ENCODE assay signal across 13 mouse cellular contexts in the genomic region with DNA sequence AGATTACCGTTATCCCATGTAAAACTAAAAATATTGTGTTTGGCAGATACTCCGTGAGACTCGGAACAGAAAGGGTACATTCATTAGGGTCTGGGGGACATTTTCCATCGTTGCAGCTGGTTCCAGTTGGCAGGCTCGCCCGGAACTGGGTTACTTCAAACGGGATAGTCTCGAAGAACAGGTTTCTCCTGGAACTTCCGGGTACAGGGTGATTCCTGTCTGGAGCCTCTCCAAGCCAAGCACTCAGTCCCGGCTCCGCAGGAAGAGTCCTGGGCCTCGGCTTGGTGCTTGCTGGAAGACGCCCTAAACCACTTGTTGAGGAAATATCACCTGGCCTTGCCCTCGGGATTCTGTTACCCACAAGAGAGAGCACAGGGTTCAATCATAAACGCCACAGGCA. TPM values are rescaled to one million over a fixed set of nuclear protein-coding genes. Genes with fewer than 3 reads are reported as not detected.
DNase-seq lines count a peak whose midpoint lies in the region; ATAC-seq and TF ChIP-seq lines count a peak whose summit lies in the region.
"Had no signal": no experiment of that assay in that cellular context is flagged by ENCODE, and none has a peak within 500 bp of the region (broad histone marks: within the 10 kb centered on the region; RNA-seq: fewer than 3 reads in every experiment).

No protein-coding gene starts in this region.

- H3K36me3 ChIP-seq in limb, embryonic 12.5 days, result no peaks in the 10 kb centered on the region
- H3K36me3 ChIP-seq in limb, embryonic 10.5 days, result no peaks in the 10 kb centered on the region
- H3K36me3 ChIP-seq in heart, postnatal 0 days (replicated peaks; ENCODE audit: control insufficient read depth, insufficient read depth, low read length), result no peaks in the 10 kb centered on the region
- H3K36me3 ChIP-seq in stomach, embryonic 15.5 days, result no peaks in the 10 kb centered on the region
- H3K36me3 ChIP-seq: neural tube, embryonic 12.5 days had no signal

- DNase-seq in limb, embryonic 10.5 days (ENCODE audit: low spot score), result no peak
- DNase-seq in heart, postnatal 0 days (ENCODE audit: low spot score), result no peak
- peak; percentile 52 to 54 for DNase-seq in kidney, postnatal 36 days
- DNase-seq in embryo, embryonic 9.5 days (ENCODE audit: extremely low spot score), result no peak
- no peak for DNase-seq in natural killer cell, adult 2 months (ENCODE audit: low spot score in 2 of 2)
- DNase-seq: cerebellum, postnatal 25 days; gastrocnemius, adult 2 months had no signal

- no peak for TF ChIP-seq EP300 in heart, postnatal 0 days (IDR thresholded peaks at IDR 0.05; ENCODE audit: low read depth)

- no peak for TF ChIP-seq CTCF in heart, postnatal 0 days (IDR thresholded peaks at IDR 0.05; ENCODE audit: low read depth)

- H3K4me3 ChIP-seq in limb, embryonic 12.5 days (replicated peaks), result no peak overlapping the region
- H3K4me3 ChIP-seq in limb, embryonic 10.5 days, result no peak overlapping the region
- H3K4me3 ChIP-seq in heart, postnatal 0 days (ENCODE audit: low read depth, low read length), result no peak overlapping the region
- H3K4me3 ChIP-seq in stomach, embryonic 15.5 days (replicated peaks), result no peak overlapping the region

- no peak overlapping the region for H3K9ac ChIP-seq in limb, embryonic 12.5 days (replicated peaks)
- H3K9ac ChIP-seq in heart, postnatal 0 days (replicated peaks; ENCODE audit: low read depth, low read length), result no peak overlapping the region
- no peak overlapping the region for H3K9ac ChIP-seq in stomach, embryonic 15.5 days

- no peak for ATAC-seq in limb, embryonic 12.5 days (ENCODE audit: insufficient number of reproducible peaks, insufficient read depth, low FRiP score, low TSS enrichment, low read depth)
- ATAC-seq in heart, postnatal 0 days (ENCODE audit: insufficient read depth, low read depth), result peak; percentile 37; the same call in 1 of the 2 replicates
- peak; percentile 71 for ATAC-seq in stomach, embryonic 15.5 days (ENCODE audit: insufficient read depth, low FRiP score, low read depth)
- no peak for ATAC-seq in granulocyte monocyte progenitor cell, adult 5-6 weeks (replicated peaks; ENCODE audit: poor library complexity, severe bottlenecking)
- ATAC-seq: activated CD4-positive, CD25-positive, alpha-beta regulatory T cell, adult 4 months had no signal

- H3K4me1 ChIP-seq in limb, embryonic 12.5 days (replicated peaks), result peaks cover 9% of the 10 kb centered on the region
- peaks cover 11% of the 10 kb centered on the region for H3K4me1 ChIP-seq in limb, embryonic 10.5 days
- peaks cover 6% of the 10 kb centered on the region; the same call in 1 of the 2 replicates for H3K4me1 ChIP-seq in heart, postnatal 0 days (ENCODE audit: control insufficient read depth, insufficient read depth)
- peaks cover 11% of the 10 kb centered on the region for H3K4me1 ChIP-seq in stomach, embryonic 15.5 days

- peak overlapping the region; percentile 67 for H3K4me2 ChIP-seq in limb, embryonic 12.5 days
- H3K4me2 ChIP-seq in heart, postnatal 0 days (ENCODE audit: low read depth, low read length), result peak overlapping the region; percentile 9; the same call in 1 of the 2 replicates
- peak overlapping the region; percentile 73 for H3K4me2 ChIP-seq in stomach, embryonic 15.5 days

- H3K9me3 ChIP-seq in limb, embryonic 12.5 days, result no peaks in the 10 kb centered on the region
- H3K9me3 ChIP-seq in limb, embryonic 10.5 days (replicated peaks), result no peaks in the 10 kb centered on the region
- H3K9me3 ChIP-seq in heart, postnatal 0 days (replicated peaks; ENCODE audit: control insufficient read depth, low read length), result no peaks in the 10 kb centered on the region
- no peaks in the 10 kb centered on the region for H3K9me3 ChIP-seq in stomach, embryonic 15.5 days
- H3K9me3 ChIP-seq: neural tube, embryonic 12.5 days had no signal

- 48% methylated on average over 15 of the region's 15 CpGs for WGBS in limb, embryonic 12.5 days
- 48% methylated on average over 15 of the region's 15 CpGs for WGBS in limb, embryonic 10.5 days
- WGBS in heart, postnatal 0 days, result 43% methylated on average over 15 of the region's 15 CpGs
- WGBS in stomach, embryonic 15.5 days, result 34% methylated on average over 15 of the region's 15 CpGs

- H3K27ac ChIP-seq in limb, embryonic 12.5 days, result no peak overlapping the region
- H3K27ac ChIP-seq in limb, embryonic 10.5 days, result no peak overlapping the region
- no peak overlapping the region for H3K27ac ChIP-seq in heart, postnatal 0 days (ENCODE audit: low read depth)
- 0 out of 2 replicates have a peak overlapping the region, but pooled peaks have one; percentile 45 for H3K27ac ChIP-seq in stomach, embryonic 15.5 days
- H3K27ac ChIP-seq: gastrocnemius, adult 2 months; neural tube, embryonic 12.5 days had no signal

- H3K27me3 ChIP-seq in limb, embryonic 12.5 days, result peaks cover 18% of the 10 kb centered on the region
- peaks cover 17% of the 10 kb centered on the region for H3K27me3 ChIP-seq in limb, embryonic 10.5 days (ENCODE audit: low read depth, poor library complexity, severe bottlenecking)
- no peaks in the 10 kb centered on the region for H3K27me3 ChIP-seq in heart, postnatal 0 days (ENCODE audit: control insufficient read depth, insufficient read depth, low read length)
- H3K27me3 ChIP-seq in stomach, embryonic 15.5 days (replicated peaks), result no peaks in the 10 kb centered on the region

RNA-seq across cellular contexts. Expression of gene Mlph, which starts 12.4 kb away (rescaled TPM):
- polyA plus RNA-seq in limb, embryonic 12.5 days (2016; fragmentation: Nextera tagmentation; extraction: Ambion mirVana), result 0.23 and 0.37 TPM in 2 replicates
- polyA plus RNA-seq in limb, embryonic 10.5 days (2016; fragmentation: Nextera tagmentation; extraction: Ambion mirVana), result 0.06 and 0.51 TPM in 2 replicates
- total RNA-seq in heart, postnatal 0 days (2014; rRNA removed; ENCODE audit: low replicate concordance), result 0.04 and 0.27 TPM in 2 replicates
- 0.12 TPM in 2 replicates for polyA plus RNA-seq in heart, postnatal 0 days (2015; fragmentation: Nextera tagmentation; extraction: Ambion mirVana)
- 1.8 and 2.3 TPM in 2 replicates for polyA plus RNA-seq in stomach, embryonic 15.5 days (2015; fragmentation: Nextera tagmentation; extraction: Ambion mirVana)
- 0.17 TPM in 1 of 2 replicates, not detected in the other for total RNA-seq in granulocyte monocyte progenitor cell, adult 5-6 weeks (2014; fragmentation: Nextera tagmentation)
- 0.95 TPM in 1 of 2 replicates, not detected in the other for total RNA-seq in granulocyte monocyte progenitor cell, adult 5-6 weeks (2017)
- polyA plus RNA-seq: activated CD4-positive, CD25-positive, alpha-beta regulatory T cell, adult 4 months had no signal

RNA-seq across cellular contexts. Expression of gene Prlh, which starts 25.6 kb away (rescaled TPM):
- not detected in 2 replicates for polyA plus RNA-seq in limb, embryonic 12.5 days (2016; fragmentation: Nextera tagmentation; extraction: Ambion mirVana)
- polyA plus RNA-seq in limb, embryonic 10.5 days (2016; fragmentation: Nextera tagmentation; extraction: Ambion mirVana), result not detected in 2 replicates
- total RNA-seq in heart, postnatal 0 days (2014; rRNA removed; ENCODE audit: low replicate concordance), result not detected in 2 replicates
- not detected in 2 replicates for polyA plus RNA-seq in heart, postnatal 0 days (2015; fragmentation: Nextera tagmentation; extraction: Ambion mirVana)
- not detected in 2 replicates for polyA plus RNA-seq in stomach, embryonic 15.5 days (2015; fragmentation: Nextera tagmentation; extraction: Ambion mirVana)
- not detected in 2 replicates for total RNA-seq in granulocyte monocyte progenitor cell, adult 5-6 weeks (2014; fragmentation: Nextera tagmentation)
- total RNA-seq in granulocyte monocyte progenitor cell, adult 5-6 weeks (2017), result not detected in 2 replicates
- total RNA-seq: gastrocnemius, adult 2 months; layer of hippocampus, adult 8-10 months had no signal
- polyA plus RNA-seq: activated CD4-positive, CD25-positive, alpha-beta regulatory T cell, adult 4 months; neural tube, embryonic 12.5 days had no signal

RNA-seq across cellular contexts. Expression of gene Rab17, which starts 42.2 kb away (rescaled TPM):
- 0.76 and 0.98 TPM in 2 replicates for polyA plus RNA-seq in limb, embryonic 12.5 days (2016; fragmentation: Nextera tagmentation; extraction: Ambion mirVana)
- polyA plus RNA-seq in limb, embryonic 10.5 days (2016; fragmentation: Nextera tagmentation; extraction: Ambion mirVana), result 0.34 and 0.69 TPM in 2 replicates
- 7.1 and 8.4 TPM in 2 replicates for total RNA-seq in heart, postnatal 0 days (2014; rRNA removed; ENCODE audit: low replicate concordance)
- polyA plus RNA-seq in heart, postnatal 0 days (2015; fragmentation: Nextera tagmentation; extraction: Ambion mirVana), result 5.1 and 5.6 TPM in 2 replicates
- polyA plus RNA-seq in stomach, embryonic 15.5 days (2015; fragmentation: Nextera tagmentation; extraction: Ambion mirVana), result 9.5 and 14.2 TPM in 2 replicates
- 3.1 TPM in 1 of 2 replicates, not detected in the other for total RNA-seq in granulocyte monocyte progenitor cell, adult 5-6 weeks (2014; fragmentation: Nextera tagmentation)
- total RNA-seq in granulocyte monocyte progenitor cell, adult 5-6 weeks (2017), result 0.47 and 2.0 TPM in 2 replicates
- total RNA-seq: gastrocnemius, adult 2 months; layer of hippocampus, adult 8-10 months had no signal
- polyA plus RNA-seq: activated CD4-positive, CD25-positive, alpha-beta regulatory T cell, adult 4 months; neural tube, embryonic 12.5 days had no signal

Comparison
In these comparisons a context has a peak if more than half of its experiments do, and no peak if none do; other contexts are left out.
1. ATAC-seq: peak in heart, postnatal 0 days (single experiment) and stomach, embryonic 15.5 days (single experiment); none in limb, embryonic 12.5 days (single experiment) and granulocyte monocyte progenitor cell, adult 5-6 weeks (single experiment).
2. H3K4me2 ChIP-seq: peak in every context shown above with its lines; median percentile 73 in stomach, embryonic 15.5 days; 67 in limb, embryonic 12.5 days; 9 in heart, postnatal 0 days.
3. DNase-seq: peak in kidney, postnatal 36 days (2 of 2); none in limb, embryonic 10.5 days (single experiment), heart, postnatal 0 days (single experiment), embryo, embryonic 9.5 days (single experiment) and natural killer cell, adult 2 months (0 of 2).